Mouse (Mus musculus) G1E-ER4 (cell line): ENCODE results near the gene Enox2. TPM values are rescaled to one million over a fixed set of nuclear protein-coding genes. Genes with fewer than 3 reads are reported as not detected.

ENCODE experiments used
- GATA1 ChIP-seq: IDR thresholded peaks from one replicate; pipeline ENCODE4 v1.8.0; 2012; ENCODE audit warnings: low read length, inconsistent platforms
- polyA plus RNA-seq: library from polyadenylated mRNA; stranded (reverse); fragments of >175 nt; gene quantifications from 2 replicates; pipeline ENCODE4 v1.2.3, GENCODE M21; 2012

Gene Enox2
- 0.03 and 0.17 TPM in 2 replicates for polyA plus RNA-seq

DNA sequence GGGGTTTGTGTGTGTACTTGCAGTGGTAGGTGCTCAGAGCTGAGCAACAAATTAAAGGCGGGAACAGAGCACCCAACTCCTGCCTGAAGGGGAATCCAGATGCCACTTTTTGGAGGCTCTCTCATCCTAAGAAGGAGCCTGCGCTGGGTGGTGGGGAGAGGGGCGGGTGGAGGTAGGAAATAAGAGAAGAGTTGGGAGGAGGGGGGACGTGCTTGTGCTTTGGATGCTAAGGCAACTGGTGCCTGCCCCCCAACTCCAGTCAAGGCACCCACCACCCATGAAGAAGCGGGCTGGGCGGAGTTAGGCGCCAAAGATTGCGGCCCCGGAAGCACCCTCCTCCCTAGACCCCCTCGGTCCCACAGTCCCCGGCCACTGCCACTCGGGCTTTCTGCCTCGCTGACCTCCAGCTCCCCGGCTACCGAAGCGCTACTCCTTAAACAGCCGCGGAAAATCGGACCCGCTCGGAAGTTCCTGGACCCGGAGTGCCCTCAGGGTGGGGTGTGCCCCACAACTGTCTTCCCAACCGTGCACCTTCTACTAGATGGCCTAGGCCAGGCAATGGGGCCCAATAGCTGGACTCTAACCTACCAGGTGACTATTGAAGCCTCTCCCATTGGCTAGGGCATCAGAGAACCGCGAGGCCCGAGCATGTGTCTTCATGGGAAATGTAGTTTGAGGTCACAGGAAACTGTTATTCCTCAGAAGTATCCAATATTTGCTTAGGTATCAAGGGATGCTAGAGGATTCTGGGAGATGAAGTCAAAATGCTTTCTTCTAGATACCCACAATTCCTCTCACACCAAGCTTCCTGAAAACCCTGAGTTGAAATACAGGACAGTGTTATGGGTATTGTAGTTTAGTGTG is at the start of gene Enox2:
Enox2 (minus strand) TSS at position 560 of the 864 bp plus-strand sequence.
- no peak for TF ChIP-seq GATA1

DNA sequence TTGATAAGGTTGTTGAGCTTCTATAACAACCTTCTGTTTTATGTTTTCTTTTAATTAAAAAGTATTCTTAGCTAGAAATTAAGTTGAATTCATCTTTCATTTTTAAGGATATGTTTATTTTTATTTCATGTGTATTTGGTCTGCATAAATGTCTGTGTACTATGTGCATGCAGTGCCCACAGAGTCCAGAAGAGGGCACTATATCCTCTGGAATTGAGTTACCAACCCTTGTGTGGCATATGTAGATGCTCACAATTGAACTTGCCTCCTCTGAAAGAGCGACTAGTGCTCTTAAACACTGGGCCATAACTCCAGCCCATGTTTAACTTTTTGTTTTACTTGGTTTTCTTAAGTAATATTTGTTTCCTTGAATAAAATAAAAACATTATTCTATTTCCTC is 21.4 kb upstream of the Enox2 start:
- TF ChIP-seq GATA1 = no peak

DNA sequence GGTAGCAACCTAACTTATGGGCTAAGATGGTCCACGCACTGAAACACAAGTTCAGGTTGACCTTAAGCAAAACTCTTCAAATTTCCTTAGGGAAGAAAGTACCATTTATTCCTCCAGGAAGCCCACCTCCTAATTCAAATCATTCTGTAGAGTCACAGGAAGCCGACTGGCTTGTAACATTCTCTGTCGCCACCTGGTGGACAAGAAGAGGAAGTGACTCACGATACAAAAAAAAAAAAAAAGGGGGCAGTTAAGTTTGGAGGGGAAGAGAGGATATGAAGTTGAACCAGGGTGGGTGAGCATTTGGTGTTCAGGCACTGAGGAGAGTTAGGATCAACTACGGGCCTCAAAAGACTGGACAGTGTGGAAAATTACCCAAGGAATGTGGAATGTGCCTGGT is 18.6 kb upstream of the Enox2 start:
- TF ChIP-seq GATA1 = no peak

DNA sequence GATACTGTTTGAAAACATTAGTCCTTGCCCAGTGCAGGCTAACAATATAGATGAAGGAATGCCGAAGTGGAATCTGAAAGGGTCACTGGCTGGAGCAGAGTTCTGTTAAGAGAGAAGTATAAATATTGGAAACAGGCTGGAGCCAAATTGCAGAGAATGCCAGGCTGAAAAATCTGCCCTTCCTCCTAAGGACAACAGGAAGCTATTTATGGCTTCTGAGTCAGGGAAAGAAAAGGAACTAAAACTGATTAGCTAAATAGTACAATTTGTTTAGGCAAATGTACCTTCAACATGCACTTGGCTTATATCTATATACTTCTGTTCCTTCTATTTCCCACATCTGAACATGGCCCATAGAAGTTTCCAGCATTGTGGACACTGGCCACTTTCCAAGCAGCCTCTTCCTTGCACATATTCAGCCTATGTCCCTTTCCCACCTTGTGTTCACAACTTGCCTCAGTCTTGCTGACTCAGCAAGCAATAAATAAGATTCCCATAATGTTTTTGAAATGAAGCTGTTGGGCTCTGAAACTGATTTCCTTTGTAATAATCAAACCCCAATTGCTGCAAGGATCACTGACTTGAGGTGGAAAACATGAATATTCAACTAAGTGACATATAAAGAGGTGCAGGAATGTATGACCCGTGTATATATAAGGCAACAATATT is 8.0 kb downstream of the Enox2 start:
- TF ChIP-seq GATA1 = no peak

DNA sequence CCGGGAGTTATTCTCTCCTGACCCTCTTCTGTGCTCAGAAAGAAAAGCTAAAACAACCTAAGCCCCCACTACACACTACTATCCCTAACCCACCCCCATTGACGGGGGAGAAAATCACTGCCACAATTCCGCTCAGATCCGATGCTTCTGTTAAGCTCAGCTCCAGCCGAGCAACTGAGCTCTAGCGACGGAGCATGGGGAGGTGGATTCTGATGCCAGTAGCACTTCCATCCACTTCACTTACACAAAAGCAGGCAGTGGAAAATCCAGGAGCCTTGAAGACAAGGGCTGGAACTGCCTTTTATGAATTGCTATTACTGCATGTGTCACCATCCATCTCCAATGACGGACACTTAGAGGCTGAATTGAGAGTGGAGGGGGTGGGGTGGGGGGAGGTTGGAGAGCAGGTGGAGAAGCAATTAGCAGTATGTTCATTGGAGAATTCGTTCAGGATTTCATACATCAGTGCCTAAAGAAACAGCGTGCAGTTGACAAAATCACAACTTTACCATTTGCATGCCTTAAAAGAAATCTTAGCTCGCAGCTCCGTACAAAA is 14.5 kb downstream of the Enox2 start:
- TF ChIP-seq GATA1 = no peak

DNA sequence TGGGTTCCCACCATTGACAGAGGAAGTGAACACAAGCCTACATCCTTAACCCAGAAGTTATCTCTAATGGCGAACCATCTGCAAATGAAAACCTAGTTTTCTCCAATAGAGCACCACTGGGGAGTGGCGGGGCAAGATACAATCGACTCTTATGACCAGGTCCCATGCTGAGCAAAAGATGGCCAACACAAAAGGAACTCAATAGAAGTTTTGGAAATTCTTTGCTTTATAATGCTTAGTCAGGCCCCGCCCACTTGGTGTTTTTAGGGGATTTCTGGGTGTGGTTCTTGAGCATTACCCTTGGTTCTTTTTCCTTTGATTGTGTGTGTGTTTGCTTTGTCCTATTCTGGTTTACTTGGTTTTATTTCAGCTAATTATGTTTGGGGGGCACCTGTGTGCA is 37.2 kb downstream of the Enox2 start:
- no peak for TF ChIP-seq GATA1

DNA sequence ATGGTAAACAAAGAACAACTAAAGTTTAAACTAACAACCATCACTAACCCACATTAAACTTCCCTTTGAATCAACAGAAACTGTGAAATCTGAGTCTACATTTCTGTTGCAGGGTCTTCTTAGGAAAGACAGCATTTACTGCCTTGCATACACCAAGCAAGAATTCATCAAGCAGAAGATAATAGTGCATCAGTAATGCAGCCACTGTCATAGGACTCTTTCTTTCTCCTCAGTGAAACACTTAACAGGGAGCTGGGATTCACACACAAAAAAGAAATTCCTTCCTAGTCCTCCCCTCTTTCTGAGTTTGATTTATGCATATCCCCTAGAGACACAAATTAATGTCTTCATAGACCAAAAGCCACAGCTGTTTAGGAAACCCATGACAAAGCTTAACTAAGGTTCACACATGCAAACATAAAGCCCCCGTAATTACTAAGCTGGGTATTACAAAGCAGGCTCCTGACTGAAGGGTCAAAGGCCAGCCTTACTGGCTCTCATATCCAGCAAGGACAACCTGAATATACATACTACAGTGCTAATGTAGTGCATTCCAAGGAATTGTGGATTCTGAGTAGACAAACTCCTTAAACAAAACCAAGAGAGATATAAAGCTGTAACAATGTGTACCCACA is 62.1 kb downstream of the Enox2 start:
- no peak for TF ChIP-seq GATA1

DNA sequence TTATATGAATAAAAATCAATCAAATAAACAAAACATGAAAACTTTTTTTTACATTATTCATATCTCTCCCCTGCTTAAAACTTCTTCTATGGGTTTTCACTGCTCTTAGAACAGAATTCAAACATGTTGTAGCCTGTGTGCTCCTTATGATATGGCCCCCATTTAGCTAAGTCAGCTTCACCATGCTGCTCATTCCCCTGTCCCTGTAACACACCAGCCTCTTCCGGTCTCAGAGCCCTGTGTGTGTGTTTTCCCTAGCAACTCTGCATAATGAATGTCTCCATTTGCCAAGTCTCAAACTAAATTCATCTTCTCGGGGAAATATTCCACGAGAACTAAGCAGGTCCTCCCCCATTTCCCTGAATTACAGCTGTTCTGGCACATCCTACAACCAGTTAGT is 71.6 kb downstream of the Enox2 start:
- TF ChIP-seq GATA1 = no peak

DNA sequence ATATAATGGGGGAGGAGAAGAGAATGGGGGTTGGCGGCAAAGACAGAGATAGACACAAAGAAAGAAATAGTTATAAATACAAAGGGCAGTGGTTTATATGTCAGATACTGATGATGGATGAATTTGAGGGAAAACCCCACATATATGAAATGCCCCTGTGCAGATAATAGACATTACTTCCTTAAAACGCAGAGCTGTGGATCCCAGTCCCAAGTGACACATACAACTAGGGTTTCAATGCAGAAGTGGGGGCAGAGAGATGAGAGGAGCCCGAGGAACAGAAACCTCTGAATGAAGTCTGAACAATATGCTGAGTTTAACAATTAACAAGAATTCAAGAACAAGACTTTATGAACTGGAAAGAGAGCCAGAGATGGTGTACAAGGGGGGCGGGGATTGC is 91.7 kb downstream of the Enox2 start:
- TF ChIP-seq GATA1 = no peak

DNA sequence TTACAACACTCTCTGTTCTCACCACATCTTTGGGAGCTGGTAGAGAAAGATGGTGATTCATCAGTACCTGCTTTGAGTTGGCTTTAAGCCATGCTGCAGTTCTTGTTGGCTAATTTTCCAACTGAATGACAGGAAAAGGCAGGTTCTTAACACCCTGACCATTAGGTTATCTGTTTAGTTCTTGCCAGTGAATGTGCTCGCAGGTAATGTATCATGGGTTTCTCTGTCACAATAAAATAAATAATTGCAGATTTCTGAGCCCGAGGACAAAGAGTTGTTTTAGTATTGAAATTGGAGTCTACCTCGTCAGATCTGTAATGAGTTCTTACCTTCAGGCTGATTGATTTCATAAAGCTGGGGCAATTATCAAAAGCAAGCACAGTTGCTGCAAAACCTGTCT is 106.9 kb downstream of the Enox2 start:
- no peak for TF ChIP-seq GATA1

DNA sequence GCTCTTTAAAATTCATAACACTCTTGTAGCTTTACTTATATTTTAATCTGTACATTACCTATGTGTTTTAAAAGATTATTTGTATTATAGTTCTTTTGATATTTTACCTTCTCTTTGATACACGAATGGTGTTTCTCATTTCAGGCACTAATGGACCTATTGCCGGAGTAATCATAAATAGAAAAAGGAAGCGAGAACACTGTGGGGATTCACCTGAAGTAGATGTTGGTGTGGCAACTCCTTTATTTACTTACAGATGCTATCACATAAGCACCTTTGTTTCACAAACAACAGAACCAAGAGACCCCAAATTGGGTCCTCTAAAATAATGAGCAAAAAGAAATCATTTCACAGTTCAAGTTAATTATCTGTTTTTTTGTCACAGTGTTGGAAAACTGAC is 109.4 kb downstream of the Enox2 start:
- no peak for TF ChIP-seq GATA1

DNA sequence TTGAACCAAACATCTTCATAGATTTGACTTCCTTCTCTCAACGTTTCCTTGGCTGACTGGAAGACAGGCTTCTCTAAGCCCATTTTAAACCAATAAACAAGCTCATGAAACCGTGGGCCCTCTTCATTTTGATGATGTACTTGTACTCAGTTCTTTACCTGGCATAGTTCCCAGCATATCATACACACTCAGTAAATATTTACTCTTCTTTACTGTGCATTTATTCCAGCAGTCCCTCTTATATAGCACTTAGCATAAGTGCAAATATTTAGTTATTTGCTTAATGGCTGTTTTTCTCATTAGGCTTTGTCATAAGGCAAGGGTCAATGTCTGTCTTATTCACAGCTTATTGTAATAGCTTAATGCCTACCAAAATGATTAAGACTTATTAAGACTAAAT is 133.8 kb downstream of the Enox2 start:
- TF ChIP-seq GATA1 = no peak

DNA sequence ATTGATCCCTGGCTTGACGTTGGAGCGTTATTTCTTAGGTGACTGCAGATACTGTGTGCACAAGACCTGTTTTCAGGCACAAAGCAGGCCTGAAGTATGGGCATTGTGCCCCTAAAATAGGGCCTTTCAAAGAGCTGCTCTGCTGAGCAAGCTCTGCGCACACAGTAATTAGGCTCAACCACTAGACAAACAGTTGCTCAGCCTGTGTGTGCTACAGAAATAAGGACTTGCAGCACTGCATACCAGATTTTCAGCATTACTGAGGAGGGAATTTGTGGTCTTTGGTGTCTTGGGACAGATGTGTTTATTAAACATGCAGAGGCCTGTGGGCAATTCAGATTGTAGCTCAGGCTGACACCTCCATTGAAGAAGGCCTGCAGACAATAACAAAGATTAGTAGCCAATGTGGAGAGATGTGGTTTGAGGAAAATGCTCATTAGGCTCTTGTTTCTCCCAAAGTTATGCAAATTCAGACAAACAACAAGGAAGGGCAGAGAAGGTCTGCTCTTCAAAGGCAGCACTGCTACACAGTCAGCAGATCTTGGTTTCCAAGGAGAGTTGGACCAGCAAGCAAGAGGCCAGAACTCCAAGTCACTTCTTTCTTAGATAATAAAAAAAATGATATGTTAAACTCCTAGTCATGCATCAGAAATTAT is 163.2 kb downstream of the Enox2 start:
- TF ChIP-seq GATA1 = no peak

DNA sequence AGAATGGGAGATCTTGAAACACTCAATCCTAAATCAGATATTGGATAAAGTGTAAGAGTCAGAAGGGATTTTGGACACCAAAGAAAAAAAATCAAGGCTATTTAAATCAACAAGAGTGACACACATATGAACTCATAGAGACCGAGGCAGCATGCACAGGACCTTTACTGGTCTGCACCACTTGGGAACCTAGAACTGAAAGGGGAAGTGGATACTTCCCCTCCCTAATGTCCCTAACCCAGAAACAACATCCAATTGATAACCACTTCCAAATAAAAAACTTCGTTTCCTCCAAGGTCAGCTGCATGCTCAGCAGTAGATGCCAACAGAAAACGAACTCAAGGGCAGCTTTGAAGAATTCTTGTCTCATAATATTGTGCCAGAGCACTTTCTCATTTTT is 171.6 kb downstream of the Enox2 start:
- no peak for TF ChIP-seq GATA1

DNA sequence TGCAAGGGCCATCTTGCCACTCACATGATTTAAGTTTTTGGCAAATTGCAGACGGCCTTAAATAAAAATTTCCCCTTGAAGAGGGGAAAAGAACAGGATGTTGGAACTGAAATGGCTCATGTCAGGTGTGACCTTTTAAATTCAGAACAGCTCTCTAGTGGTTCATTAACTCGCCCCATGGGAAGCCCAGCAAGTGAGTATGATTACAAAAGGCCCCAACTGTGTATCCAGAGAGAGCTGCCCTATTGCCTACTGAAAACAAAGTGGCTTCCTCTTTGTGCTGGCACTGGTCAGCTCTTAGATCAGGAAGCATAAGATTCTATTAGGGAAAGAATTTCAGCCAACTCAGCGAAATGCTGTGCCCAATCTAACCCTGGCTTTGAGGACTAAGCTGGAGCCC is 175.6 kb downstream of the Enox2 start:
- no peak for TF ChIP-seq GATA1

DNA sequence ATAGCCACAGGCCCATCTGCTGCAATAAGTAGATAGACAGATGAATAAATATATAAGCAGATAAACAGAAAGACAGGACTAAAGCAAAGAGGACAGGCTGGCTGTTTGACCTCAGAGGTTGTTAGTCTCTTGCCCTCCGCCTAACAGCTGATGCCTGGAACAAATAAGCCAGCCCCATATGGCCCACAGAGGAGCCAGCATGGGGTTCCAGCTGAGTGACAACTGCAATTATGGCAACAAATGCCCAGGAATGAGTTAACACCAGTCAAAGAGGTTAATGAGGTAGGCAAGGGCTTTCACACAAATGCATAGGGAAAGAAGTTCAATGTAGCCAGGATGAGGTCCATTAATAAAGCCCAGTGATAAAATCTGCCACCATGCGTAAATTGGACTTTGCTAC is 191.8 kb downstream of the Enox2 start:
- no peak for TF ChIP-seq GATA1
